In the genomic region with DNA sequence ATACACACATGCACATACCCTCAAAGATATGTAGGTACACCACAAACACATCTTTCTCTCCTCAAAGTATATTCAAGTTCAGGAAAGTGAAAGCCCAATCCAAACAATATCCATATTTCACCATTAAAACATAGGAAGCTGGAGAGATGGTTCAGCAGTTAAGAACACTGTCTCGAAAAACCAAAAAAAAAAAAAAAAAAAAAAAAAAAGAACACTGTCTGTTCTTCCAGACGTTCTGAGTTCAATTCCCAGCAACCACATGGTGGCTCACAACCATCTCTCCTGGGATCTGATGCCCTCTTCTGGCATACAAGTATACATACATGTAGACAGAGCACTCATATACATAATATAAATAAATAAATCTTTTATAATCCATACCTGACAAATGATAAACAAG, we compare ENCODE assay signal across 1 mouse cellular context.
TF ChIP-seq lines count a peak whose summit lies in the region.

No protein-coding gene starts in this region.

TF ChIP-seq in MEL, 35 proteins besides CTCF, POLR2A, EP300 and RAD21:
- TF ChIP-seq ZNF384 (IDR thresholded peaks at IDR 0.05; ENCODE audit: low read depth, low read length) (peak; percentile 66), MYC (IDR thresholded peaks at IDR 0.05; ENCODE audit: low read depth, low read length) (peak; percentile 46; the same call in 1 of the 2 replicates), UBTF (IDR thresholded peaks at IDR 0.05; ENCODE audit: borderline replicate concordance, insufficient read depth, low read depth, low read length) (no peak)
